Mouse (Mus musculus) heart, embryonic 14.5 days (tissue): Measurements from ENCODE around the gene 6030408B16Rik. TPM values are rescaled to one million over a fixed set of nuclear protein-coding genes. Genes with fewer than 3 reads are reported as not detected.

Experiments
- polyA plus RNA-seq: library from polyadenylated mRNA; unstranded; fragments of >200 nt; fragmentation: Nextera tagmentation; extraction: Ambion mirVana; gene quantifications from 2 replicates; pipeline ENCODE4 v1.2.1, GENCODE M21; 2014

6030408B16Rik gene
- polyA plus RNA-seq, 1 experiment from 2014 or later, result 0.85 TPM

Other genes with a start within 250 kb of the 6030408B16Rik start
- not detected in 2 replicates for gene Gm47841, start 245.8 kb upstream of the 6030408B16Rik start, polyA plus RNA-seq
- 0.20 and 0.26 TPM in 2 replicates for gene Fignl2, start 214.6 kb upstream of the 6030408B16Rik start, polyA plus RNA-seq
- gene Ankrd33, start 177.5 kb upstream of the 6030408B16Rik start, polyA plus RNA-seq, result not detected in 2 replicates
- 5.8 and 8.1 TPM in 2 replicates for gene Acvrl1, start 164.7 kb upstream of the 6030408B16Rik start, polyA plus RNA-seq
- gene Acvr1b, start 119.1 kb upstream of the 6030408B16Rik start, polyA plus RNA-seq, result 7.3 and 8.7 TPM in 2 replicates
- gene Grasp, start 69.0 kb upstream of the 6030408B16Rik start, polyA plus RNA-seq, result 3.8 and 5.5 TPM in 2 replicates
- 6.0 and 6.6 TPM in 2 replicates for gene Nr4a1, start 38.9 kb upstream of the 6030408B16Rik start, polyA plus RNA-seq
- 49.5 and 50.4 TPM in 2 replicates for gene Atg101, start 8.9 kb upstream of the 6030408B16Rik start, polyA plus RNA-seq
- gene Krt80, start 77.0 kb downstream of the 6030408B16Rik start, polyA plus RNA-seq, result 6.9 and 8.0 TPM in 2 replicates
- gene Krt7, start 117.8 kb downstream of the 6030408B16Rik start, polyA plus RNA-seq, result 10.0 and 13.7 TPM in 2 replicates
- gene Krt87, start 145.6 kb downstream of the 6030408B16Rik start, polyA plus RNA-seq, result not detected in 2 replicates
- not detected in 2 replicates for gene Krt88, start 154.5 kb downstream of the 6030408B16Rik start, polyA plus RNA-seq
- gene Krt81, start 170.5 kb downstream of the 6030408B16Rik start, polyA plus RNA-seq, result not detected in 2 replicates
- gene Krt86, start 180.3 kb downstream of the 6030408B16Rik start, polyA plus RNA-seq, result not detected in 2 replicates
- gene Krt83, start 198.3 kb downstream of the 6030408B16Rik start, polyA plus RNA-seq, result not detected in 2 replicates
- gene Gm49425, start 224.0 kb downstream of the 6030408B16Rik start, polyA plus RNA-seq, result not detected in 2 replicates
- not detected in 2 replicates for gene Krt84, start 239.6 kb downstream of the 6030408B16Rik start, polyA plus RNA-seq